10 mouse cellular contexts compared by ENCODE assay signal in genomic region chr11:78509148-78509547, GRCm38 (mm10). TPM values are rescaled to one million over a fixed set of nuclear protein-coding genes. Genes with fewer than 3 reads are reported as not detected.
DNase-seq lines count a peak whose midpoint lies in the region; TF ChIP-seq lines count a peak whose summit lies in the region.
"Had no signal": no experiment of that assay in that cellular context is flagged by ENCODE, and none has a peak within 500 bp of the region (broad histone marks: within the 10 kb centered on the region; RNA-seq: fewer than 3 reads in every experiment).

No protein-coding gene starts in this region.

- H3K4me3 ChIP-seq in layer of hippocampus, adult 2 months = no peak overlapping the region

- intact Hi-C loops in gastrocnemius, postnatal 36 days (cut with DNase I) = no loop called here

- no peak overlapping the region for H3K27ac ChIP-seq in layer of hippocampus, adult 2 months

- peak; percentile 23 to 44 for DNase-seq in adrenal gland, postnatal 36 days
- no peak for DNase-seq in adrenal gland, adult 2 months
- no peak for DNase-seq in layer of hippocampus, adult 2 months (ENCODE audit: low spot score in 2 of 2)
- no peak for DNase-seq in layer of hippocampus, adult 18-20 months (ENCODE audit: low spot score in 2 of 2)
- peak; percentile 51 for DNase-seq in CD4-positive helper T cell, adult 2 months (ENCODE audit: low read depth, low spot score)
- peak; percentile 28 for DNase-seq in embryo, embryonic 10.5 days (ENCODE audit: low spot score)
- DNase-seq in gastrocnemius, postnatal 36 days = no peak
- DNase-seq in urinary bladder, postnatal 36 days (ENCODE audit: low spot score in 2 of 2) = no peak
- DNase-seq: heart, adult 11 months had no signal

- peak; percentile 75 for TF ChIP-seq CTCF in layer of hippocampus, adult 2 months (conservative IDR thresholded peaks at IDR 0.05)

RNA-seq across cellular contexts. Expression of gene Tmem199, which starts 2.8 kb away (rescaled TPM):
- 10 to 100 TPM; 27.3 to 36.0 TPM for total RNA-seq in adrenal gland, postnatal 36 days (2021)
- total RNA-seq in adrenal gland, adult 2 months (2021) = 10 to 100 TPM; 22.0 to 26.8 TPM
- polyA plus RNA-seq in adrenal gland, adult 2 months (2012; rRNA removed) = 6.9 and 8.8 TPM in 2 replicates
- 10 to 100 TPM; 44.2 to 45.7 TPM for total RNA-seq in layer of hippocampus, adult 2 months (2021)
- 10 to 100 TPM; 44.8 to 47.1 TPM for total RNA-seq in layer of hippocampus, adult 18-20 months (2021)
- 10 to 100 TPM; 11.9 to 12.3 TPM for total RNA-seq in gastrocnemius, postnatal 36 days (2021)

RNA-seq across cellular contexts. Expression of gene Poldip2, which starts 2.8 kb away (rescaled TPM):
- 100 to 1,000 TPM; 149 to 156 TPM for total RNA-seq in adrenal gland, postnatal 36 days (2021)
- total RNA-seq in adrenal gland, adult 2 months (2021) = 100 to 1,000 TPM; 151 to 168 TPM
- 94.8 and 108 TPM in 2 replicates for polyA plus RNA-seq in adrenal gland, adult 2 months (2012; rRNA removed)
- 100 to 1,000 TPM; 121 to 122 TPM for total RNA-seq in layer of hippocampus, adult 2 months (2021)
- 100 to 1,000 TPM; 118 to 119 TPM for total RNA-seq in layer of hippocampus, adult 18-20 months (2021)
- total RNA-seq in gastrocnemius, postnatal 36 days (2021) = 100 to 1,000 TPM in 1 of 2 experiments, 10 to 100 TPM in 1; 99.0 to 103 TPM

RNA-seq across cellular contexts. Expression of gene Sebox, which starts 5.9 kb away (rescaled TPM):
- total RNA-seq in adrenal gland, postnatal 36 days (2021) = not detected
- total RNA-seq in adrenal gland, adult 2 months (2021) = not detected
- not detected in 2 replicates for polyA plus RNA-seq in adrenal gland, adult 2 months (2012; rRNA removed)
- total RNA-seq in layer of hippocampus, adult 2 months (2021) = 1 to 10 TPM; 4.5 to 4.7 TPM
- total RNA-seq in layer of hippocampus, adult 18-20 months (2021) = 1 to 10 TPM; 5.3 to 5.7 TPM
- not detected for total RNA-seq in gastrocnemius, postnatal 36 days (2021)
- total RNA-seq: neutrophil, adult 5-6 weeks had no signal

RNA-seq across cellular contexts. Expression of gene Vtn, which starts 10.3 kb away (rescaled TPM):
- 1 to 10 TPM; 1.6 to 3.2 TPM for total RNA-seq in adrenal gland, postnatal 36 days (2021)
- 1 to 10 TPM; 3.0 to 7.7 TPM for total RNA-seq in adrenal gland, adult 2 months (2021)
- polyA plus RNA-seq in adrenal gland, adult 2 months (2012; rRNA removed) = 1.8 and 2.8 TPM in 2 replicates
- total RNA-seq in layer of hippocampus, adult 2 months (2021) = 10 to 100 TPM; 59.6 to 69.2 TPM
- 10 to 100 TPM; 52.7 to 53.9 TPM for total RNA-seq in layer of hippocampus, adult 18-20 months (2021)
- total RNA-seq in gastrocnemius, postnatal 36 days (2021) = 10 to 100 TPM; 11.4 to 12.2 TPM
- total RNA-seq: neutrophil, adult 5-6 weeks had no signal

RNA-seq across cellular contexts. Expression of gene Sarm1, which starts 11.6 kb away (rescaled TPM):
- total RNA-seq in adrenal gland, postnatal 36 days (2021) = 1 to 10 TPM; 4.5 to 5.9 TPM
- total RNA-seq in adrenal gland, adult 2 months (2021) = 1 to 10 TPM; 5.3 to 8.2 TPM
- polyA plus RNA-seq in adrenal gland, adult 2 months (2012; rRNA removed) = 2.3 and 3.0 TPM in 2 replicates
- 10 to 100 TPM; 39.2 to 45.4 TPM for total RNA-seq in layer of hippocampus, adult 2 months (2021)
- 10 to 100 TPM; 36.1 to 38.8 TPM for total RNA-seq in layer of hippocampus, adult 18-20 months (2021)
- 1 to 10 TPM in 1 of 2 experiments, under 1 TPM in 1; 0.69 to 1.1 TPM for total RNA-seq in gastrocnemius, postnatal 36 days (2021)

Comparison
In these comparisons a context has a peak if more than half of its experiments do, and no peak if none do; other contexts are left out.
1. DNase-seq: peak in adrenal gland, postnatal 36 days (2 of 2), CD4-positive helper T cell, adult 2 months (single experiment) and embryo, embryonic 10.5 days (single experiment); none in adrenal gland, adult 2 months (single experiment), layer of hippocampus, adult 2 months (0 of 2), layer of hippocampus, adult 18-20 months (0 of 2), gastrocnemius, postnatal 36 days (0 of 2) and urinary bladder, postnatal 36 days (0 of 2).
2. RNA of gene Sebox, which starts 5.9 kb away (total RNA-seq): 5.3 to 5.7 TPM in layer of hippocampus, adult 18-20 months and 4.5 to 4.7 TPM in layer of hippocampus, adult 2 months; not detected in adrenal gland, postnatal 36 days, not detected in adrenal gland, adult 2 months and not detected in gastrocnemius, postnatal 36 days; every median in the first group is over 4 times any median in the second.